Mouse (Mus musculus) frontal cortex, adult 2 months (tissue): Measurements from ENCODE around the gene Atxn1. TPM values are rescaled to one million over a fixed set of nuclear protein-coding genes. Genes with fewer than 3 reads are reported as not detected.
A peak's percentile ranks its signal among the peaks of the same experiment; 100 is the strongest.

Experiments
- DNase-seq, 2 experiments: peaks; one replicate each; pipeline ENCODE4 v3.0.0; 2022; ENCODE audit warnings: low spot score in 1 of 2; ENCODE audit errors: extremely low spot score in 1 of 2
- polyA plus RNA-seq: library from polyadenylated mRNA; depleted of rRNA; stranded (reverse); fragments of >200 nt; gene quantifications from 2 replicates; pipeline ENCODE4 v1.2.3, GENCODE M21; 2012

The Atxn1 gene
- polyA plus RNA-seq, 1 experiment = 27.3 TPM

- no peak for DNase-seq
These were observed 271.3 kb downstream of the Atxn1 start for GRCm38 (mm10) chr13:45693534-45693933.

GRCm38 (mm10) chr13:45693126-45693525 lies 271.7 kb downstream of the Atxn1 start:
- DNase-seq = no peak

- no peak for DNase-seq
These were observed 272.4 kb downstream of the Atxn1 start for GRCm38 (mm10) chr13:45692440-45692839.

GRCm38 (mm10) chr13:45690426-45690825 lies 274.4 kb downstream of the Atxn1 start:
- no peak for DNase-seq

GRCm38 (mm10) chr13:45688864-45689263 lies 275.9 kb downstream of the Atxn1 start:
- no peak for DNase-seq

GRCm38 (mm10) chr13:45687581-45687980 lies 277.2 kb downstream of the Atxn1 start:
- no peak for DNase-seq

GRCm38 (mm10) chr13:45686309-45686582 lies 278.6 kb downstream of the Atxn1 start:
- DNase-seq = no peak

- no peak for DNase-seq
These were observed 279.1 kb downstream of the Atxn1 start for GRCm38 (mm10) chr13:45685575-45686308.

GRCm38 (mm10) chr13:45684891-45685311 lies 279.9 kb downstream of the Atxn1 start:
- DNase-seq = no peak

GRCm38 (mm10) chr13:45683991-45684390 lies 280.8 kb downstream of the Atxn1 start:
- no peak for DNase-seq

GRCm38 (mm10) chr13:45681196-45681595 lies 283.6 kb downstream of the Atxn1 start:
- no peak for DNase-seq

GRCm38 (mm10) chr13:45680651-45681050 lies 284.2 kb downstream of the Atxn1 start:
- no peak for DNase-seq

GRCm38 (mm10) chr13:45679096-45679495 lies 285.7 kb downstream of the Atxn1 start:
- no peak for DNase-seq

GRCm38 (mm10) chr13:45672628-45673027 lies 292.2 kb downstream of the Atxn1 start:
- DNase-seq = no peak

GRCm38 (mm10) chr13:45669969-45670368 lies 294.8 kb downstream of the Atxn1 start:
- DNase-seq = no peak

- no peak for DNase-seq
These were observed 302.0 kb downstream of the Atxn1 start for GRCm38 (mm10) chr13:45662852-45663251.

GRCm38 (mm10) chr13:45662216-45662615 lies 302.6 kb downstream of the Atxn1 start:
- DNase-seq = no peak

GRCm38 (mm10) chr13:45661283-45662185 lies 303.3 kb downstream of the Atxn1 start:
- peak in 1 of 2 experiments; percentile 66 for DNase-seq

- DNase-seq = peak; percentile 40 to 63
These were observed 305.0 kb downstream of the Atxn1 start for GRCm38 (mm10) chr13:45659813-45660212.

- DNase-seq = no peak
These were observed 306.5 kb downstream of the Atxn1 start for GRCm38 (mm10) chr13:45658343-45658742.

GRCm38 (mm10) chr13:45657176-45657575 lies 307.6 kb downstream of the Atxn1 start:
- DNase-seq = no peak
